Mouse (Mus musculus): ENCODE measurements around the gene Ccdc12.

Ccdc12 gene

DNA sequence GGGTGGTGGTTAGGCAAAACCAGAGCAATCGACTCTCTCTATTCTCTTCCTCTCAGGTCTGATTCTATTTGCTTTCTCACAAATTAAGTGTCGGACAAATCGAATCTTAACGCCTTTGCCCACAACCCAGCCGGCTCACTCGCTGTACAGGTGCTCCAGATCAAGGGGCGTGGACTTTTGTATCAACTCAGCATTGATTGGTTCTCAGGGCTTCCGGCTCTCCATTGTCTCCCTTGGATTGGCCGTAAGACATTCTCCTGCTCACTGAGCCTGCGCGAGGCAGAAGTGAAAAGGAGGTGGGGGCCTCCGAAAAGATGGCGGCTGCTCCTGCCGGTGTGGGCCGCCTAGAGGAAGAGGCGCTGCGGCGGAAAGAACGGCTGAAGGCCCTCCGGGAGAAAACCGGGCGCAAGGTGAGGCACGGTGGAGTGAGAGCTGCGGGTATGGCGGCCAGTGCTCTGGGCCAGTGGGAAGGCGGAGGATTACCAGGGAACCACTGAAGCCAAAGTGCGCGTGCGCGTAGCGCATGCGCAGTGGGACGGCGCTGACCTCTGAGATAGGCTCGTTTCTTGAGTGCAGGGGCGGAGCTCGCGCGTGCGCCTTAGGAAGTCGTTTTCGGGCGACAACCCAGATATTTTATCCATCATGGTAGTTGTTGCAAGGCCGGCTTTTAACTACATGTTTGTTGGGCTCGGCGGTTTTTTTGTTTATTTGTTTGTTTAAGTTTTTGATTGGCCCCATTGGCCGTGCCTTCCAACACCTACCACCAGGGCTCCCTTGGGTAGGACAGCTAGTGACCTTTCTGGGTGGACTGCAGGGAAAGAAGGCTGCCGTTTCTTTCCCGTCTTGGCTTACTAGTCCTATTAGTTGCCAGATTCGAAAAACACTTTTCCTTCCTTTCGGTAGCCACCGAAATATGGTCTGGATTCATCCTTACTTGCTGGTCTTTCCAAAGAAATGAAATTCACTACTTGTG, at the start of gene Ccdc12:
Gene Ccdc12, plus strand, starts transcription at position 255 of the 973 bp plus-strand sequence.
- DNase-seq, result peak; percentile 96 to 97

DNA sequence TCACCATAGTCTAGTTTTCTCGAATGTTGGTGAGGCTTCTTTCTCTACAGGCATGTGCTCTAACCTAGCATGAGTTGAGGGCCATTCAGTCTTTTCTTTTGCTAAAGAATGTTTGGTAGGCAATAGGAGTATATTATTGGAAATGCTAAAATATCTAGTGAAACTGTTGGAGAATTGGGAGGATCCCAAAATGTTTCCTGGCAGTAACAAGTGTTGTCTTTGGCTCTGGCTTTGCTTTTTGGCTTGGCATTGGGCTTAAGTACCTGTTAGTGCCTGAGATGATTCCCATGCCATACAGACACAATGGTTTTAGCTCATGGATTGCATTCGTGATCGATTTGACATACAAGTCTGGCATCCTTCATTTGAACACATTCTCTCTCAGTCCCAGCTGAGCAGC, 44.8 kb upstream of the Ccdc12 start:
- DNase-seq, result no peak

DNA sequence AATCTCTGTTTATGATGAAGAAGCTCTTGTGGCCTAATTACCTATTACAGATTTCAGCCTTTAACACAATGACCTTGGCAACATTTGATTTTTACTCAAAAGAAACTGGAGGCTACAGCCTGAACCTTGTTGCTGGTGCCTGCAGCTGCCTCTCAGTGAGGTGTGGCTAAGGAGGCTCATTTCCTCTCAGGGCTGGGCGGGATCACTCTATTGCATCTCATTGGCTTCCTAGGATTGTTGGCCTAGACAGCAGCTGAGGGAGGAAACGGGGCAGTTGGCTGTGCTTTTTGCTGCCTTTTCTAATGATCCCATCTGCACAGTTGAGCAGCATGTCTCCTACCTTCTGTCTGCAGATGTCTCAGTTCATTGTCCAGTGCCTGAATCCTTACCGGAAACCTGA, 39.2 kb upstream of the Ccdc12 start:
- no peak for DNase-seq

DNA sequence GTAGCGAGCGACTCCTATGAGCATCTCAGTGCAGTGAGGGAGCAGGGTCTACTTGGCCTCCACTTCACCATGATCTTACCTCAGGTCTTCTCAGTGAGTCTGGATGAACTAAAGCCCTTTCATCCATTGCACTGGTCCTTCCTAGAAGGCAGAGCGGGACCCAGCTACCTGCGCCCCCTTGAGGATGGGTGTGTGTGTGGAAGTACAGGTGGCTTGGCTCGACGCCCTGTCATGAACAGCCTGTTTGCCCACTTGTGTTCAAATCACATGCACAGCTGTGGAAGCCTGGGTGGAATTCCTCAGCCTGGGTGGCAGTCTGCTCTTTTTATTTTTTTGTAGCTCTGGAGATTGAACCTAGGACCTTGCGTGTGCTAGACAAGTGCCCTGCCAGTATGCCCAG, 36.1 kb upstream of the Ccdc12 start:
- no peak for DNase-seq

DNA sequence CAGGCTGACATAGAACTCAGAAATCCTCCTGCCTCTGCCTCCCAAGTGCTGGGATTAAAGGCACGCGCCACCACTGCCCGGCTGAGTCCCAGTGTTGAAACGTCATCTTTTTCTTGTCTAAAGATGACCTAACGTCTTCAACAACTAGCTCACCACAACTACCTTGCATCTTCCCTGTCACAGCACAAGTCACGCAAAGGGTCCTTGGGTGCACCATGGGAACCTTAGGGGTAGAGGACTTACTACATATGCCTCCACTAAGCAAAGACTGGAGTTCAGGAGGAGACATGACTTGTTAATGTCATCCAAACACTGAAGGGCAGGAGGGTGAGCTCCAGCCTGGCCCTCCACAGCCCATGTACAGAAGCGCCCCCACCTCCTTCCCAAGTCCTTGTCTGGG, 35.6 kb upstream of the Ccdc12 start:
- no peak for DNase-seq

DNA sequence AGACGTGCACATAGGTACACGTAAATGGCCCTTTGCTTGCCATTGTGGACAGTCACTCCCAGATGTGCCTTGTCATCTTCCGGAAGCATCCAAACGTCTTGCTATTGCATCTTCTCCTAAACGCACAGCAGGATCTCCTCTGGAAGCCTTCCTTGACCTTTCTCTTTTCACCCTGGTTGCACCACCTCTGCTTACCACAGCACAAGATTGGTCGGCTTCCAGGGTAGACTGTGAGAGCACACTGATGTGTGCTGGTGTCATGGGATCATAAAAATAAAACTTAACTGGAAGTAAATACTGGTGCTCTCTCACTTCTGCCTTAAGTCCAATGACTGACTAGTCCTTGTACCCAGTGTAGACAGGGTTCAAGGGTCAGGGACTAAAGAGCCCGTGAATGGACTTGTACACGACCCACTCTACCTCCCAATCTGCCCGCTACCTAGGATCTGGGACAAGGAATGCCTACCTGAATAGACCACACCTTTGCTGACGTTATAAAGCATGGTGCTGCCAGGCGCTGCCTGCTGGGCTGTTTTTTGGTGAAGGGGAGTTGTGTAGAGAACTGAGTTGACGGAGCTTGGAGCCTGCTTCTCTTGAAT, 33.6 kb upstream of the Ccdc12 start:
- DNase-seq, result no peak

DNA sequence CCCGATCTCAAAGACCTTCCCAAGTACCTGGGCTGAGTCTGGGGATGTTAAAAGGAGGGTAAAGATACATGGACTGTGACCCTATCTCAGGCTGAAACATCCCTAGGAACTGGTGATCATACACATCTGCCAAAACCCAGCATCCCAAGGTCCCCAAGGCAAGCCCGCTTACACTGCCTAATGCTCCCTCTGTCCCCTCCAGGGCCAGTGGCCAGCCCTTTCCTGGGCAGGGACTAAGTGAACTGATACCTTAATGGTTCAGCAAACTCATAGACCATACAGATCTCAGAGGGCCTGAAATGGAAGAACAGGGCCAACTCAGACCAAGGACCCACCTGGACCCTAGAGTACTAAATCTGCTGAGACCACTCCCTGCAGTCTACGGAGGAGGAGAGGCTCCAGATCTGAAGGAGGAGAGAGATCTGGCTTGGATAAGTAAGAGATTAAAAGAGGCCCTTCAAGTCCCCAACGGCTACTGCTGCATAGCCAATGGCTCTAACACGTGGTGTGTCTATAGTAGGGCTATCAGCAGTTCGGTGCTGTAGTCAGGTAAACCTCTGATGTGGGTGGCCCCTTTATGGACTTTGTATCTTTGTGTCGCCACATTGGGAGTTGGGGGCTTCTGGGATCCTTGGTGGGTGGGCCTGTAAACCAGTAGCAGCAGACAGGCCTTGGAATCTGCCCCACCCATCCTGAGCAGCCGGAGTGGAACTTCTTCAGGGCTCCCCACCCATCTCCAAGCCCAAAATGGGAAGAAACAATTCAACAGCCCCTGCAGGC, 32.7 kb upstream of the Ccdc12 start:
- DNase-seq, result no peak

DNA sequence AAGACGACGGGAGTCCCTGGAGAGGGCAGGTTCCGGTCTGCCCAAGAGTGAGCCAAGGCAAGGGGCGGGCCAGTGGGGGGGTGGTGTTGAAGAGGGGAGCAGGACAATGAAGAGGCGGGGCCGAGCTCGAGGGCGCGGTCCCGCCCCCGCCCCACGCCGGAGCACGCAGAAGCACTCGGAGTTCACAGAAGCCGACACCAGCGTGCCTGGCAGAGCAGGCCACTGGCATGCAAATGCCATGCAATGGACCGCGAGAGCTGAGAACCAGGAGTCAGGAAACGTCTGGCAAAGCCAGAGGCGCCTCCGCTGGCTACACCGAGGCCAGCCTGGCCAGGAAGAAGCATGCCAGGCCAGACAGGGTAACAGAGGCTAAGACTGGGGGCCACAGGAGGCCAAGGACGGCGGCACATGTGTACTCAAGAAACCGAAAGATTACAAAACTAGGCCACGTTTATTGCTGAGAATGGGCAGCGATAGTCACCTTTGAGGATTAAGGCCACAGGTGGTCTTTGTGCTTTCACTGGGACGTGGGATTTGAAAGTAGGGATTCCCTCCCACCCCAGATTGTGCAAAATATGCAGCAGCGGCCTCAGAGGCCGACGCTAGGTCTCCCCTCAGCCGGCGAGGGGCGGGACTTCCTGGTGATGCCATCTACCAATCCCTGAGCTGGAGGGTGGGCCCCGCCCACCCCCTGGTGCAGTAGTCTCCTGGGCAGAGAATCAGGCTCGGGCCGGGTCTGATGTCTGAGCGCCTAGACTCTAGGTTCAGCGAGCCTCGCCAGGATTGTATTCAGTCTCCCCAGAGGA, 31.7 kb upstream of the Ccdc12 start, which contains the start of gene Nradd:
Gene Nradd, minus strand, starts transcription at position 92 of the 806 bp plus-strand sequence.
- DNase-seq, result peak; percentile 91 to 92

DNA sequence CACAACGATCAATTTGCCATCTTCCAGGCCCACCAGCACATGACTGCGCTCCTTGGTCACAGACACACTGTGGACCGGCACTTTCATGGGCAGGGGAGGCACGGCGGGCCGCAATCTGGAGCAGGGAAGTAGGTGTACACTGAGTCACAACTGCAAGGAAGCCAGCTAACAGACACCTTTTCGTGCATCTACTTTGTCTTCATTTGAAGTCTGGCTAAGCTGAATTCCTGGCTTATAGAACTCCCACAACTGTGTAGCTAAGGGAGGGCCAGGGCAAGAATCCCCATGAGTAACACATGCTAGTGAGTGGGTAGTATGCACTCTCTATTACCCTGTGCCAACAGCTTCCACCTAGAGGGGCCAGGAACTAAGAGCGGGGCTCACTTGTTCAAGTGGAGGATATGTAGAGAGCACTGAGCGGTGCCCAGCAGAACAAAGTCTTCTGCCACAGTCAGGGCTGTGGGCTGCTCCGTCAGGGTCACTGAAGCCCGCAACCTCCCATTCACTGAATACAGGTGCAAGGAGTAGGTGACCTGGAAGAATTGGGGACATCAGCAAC, 30.9 kb upstream of the Ccdc12 start:
- DNase-seq, result no peak

DNA sequence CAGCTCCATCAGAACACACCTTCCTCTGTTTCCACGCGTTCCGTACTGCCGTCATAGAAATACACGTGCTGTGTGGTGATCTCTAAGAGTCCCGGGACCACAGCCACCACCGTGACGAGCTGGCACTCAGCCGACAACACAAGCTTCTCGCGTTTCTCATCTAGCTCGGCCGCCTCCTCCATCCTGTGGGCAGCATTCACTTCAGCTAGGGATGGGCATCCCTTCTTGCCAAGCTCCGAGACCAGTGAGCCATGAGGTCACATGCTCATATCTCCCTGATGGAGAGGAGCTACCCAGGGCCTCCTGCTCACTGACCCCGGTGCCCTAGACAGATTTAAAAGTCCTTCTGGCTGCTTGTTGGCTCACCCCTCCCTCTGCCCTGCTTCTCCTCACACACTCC, 26.1 kb upstream of the Ccdc12 start:
- peak in 1 of 2 experiments; percentile 59 for DNase-seq

DNA sequence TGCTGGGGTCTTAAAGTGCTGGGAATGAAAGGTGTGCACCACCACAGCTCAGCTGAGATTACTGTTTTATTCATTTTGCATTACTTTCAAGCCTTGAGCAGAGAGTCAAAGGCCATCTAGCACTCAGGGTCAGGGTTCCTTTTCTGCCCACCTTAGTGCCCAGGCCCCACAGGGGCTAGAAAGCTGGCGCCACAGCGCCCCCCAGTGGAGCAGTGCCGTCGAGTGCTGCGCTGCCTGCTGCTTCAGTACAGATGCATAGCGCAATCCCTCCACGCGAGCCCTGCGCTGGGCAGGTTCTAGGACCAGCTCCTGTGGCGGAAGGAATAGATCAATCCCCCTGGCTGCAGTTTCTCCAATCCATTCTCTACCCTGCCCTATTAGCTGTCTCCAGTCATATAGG, 25.1 kb upstream of the Ccdc12 start:
- peak; percentile 67 to 84 for DNase-seq

DNA sequence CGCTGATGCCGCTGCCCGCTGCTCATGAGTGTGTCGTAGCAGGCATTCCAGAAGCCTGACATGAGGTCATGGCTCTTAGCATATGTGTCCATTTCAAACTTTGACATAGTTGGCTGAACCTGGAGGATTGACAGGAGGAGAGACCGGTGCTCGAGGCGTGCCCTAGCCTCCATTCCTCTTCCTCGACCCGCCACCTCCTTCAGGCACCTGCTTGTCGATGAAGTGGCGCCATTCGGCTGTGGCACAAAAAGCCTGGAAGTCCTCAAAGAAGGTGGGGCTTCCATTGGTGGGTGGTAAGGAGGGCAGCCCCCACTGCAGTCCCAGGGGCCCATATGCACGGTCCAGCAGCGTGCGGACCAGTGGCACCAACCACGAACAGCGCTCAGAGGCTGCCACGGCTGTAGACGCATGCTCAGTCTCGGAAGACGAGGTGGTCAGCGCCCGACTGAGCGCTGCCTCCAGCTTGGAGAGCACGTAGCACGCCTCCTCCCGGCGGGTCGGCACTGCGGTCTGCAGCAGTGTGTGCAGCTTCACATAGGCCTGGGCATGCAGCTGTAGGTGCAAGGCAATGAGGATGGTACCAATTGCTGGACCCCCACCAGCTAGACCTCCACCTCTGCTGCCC, 24.5 kb upstream of the Ccdc12 start:
- DNase-seq, result no peak

DNA sequence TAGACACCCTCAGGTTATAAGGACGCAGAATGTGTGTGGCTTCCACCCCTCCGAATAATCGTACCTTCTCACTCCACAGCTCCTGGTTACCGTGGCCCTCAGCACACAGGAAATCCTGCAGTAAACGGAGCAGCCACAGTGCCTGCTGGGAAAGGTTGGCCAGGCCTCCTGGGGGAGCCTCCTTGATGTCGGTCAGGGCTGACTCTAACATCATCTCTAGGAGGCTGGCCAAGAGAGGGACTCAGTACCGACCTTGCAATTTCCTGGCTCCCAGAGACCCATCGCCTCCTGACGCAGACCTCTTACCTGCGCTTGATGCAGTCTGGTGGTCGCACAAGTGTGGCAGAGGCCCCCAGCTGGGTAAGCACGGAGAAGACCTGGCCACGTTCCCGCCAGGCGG, 23.6 kb upstream of the Ccdc12 start:
- DNase-seq, result no peak

DNA sequence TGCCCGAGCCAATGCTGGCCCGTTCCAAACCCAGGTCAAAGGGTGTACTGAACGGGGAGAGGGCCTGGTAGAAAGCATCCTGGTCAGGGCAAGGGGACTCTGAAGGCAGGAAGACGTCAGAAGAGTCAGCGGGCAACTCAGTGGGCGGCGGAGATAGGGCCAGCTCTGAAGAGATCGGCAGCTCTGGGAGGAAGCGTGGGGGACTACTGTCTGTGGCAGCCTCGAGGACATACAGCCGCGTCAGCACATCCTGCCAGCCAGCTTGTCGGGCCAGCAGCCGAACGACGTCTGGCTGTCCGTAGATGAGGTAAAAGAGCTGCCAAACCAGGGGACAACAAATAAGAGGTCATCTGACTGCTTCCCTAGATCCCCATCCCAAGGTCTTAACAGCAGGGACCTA, 22.4 kb upstream of the Ccdc12 start:
- no peak for DNase-seq

DNA sequence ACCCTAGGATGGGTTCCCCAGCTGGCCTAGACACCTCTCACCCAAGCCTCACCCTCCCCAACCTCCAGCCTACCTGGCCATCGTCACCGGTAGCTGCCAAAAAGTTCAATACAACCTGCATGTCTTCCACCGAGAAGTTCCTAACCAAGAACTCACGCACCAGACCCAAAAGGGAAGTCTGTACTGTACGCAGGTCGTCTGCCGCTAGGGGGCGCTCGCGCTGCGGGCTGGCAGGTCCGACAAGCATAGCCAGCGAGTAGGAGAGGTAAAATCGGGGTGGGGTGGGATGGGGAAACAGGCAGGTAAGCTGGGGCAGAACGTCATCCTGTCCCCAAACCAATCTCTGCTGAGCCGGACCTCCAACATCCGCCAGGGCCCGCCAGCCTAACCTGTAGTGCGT, 21.1 kb upstream of the Ccdc12 start:
- peak; percentile 94 to 98 for DNase-seq

DNA sequence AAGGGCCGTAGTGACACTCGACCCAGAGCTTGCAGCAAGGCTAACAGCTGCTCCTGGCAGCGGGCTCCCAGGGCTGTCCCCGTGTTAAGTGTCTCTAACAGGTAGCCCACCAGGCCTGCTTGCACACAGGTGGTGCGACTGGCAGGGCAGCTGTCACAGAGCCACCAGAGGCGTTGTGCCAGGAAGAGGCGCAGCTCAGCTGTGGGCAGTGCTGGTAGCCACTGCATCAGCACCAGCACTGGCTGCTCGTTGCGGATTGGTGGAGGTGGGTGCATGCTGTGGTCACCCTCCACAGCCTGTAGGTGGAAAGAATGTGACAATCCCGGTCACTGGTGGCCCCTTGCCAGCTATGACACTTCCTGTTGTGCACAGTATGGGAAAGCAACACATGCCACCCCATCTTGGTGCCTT, 17.7 kb upstream of the Ccdc12 start:
- peak; percentile 55 to 76 for DNase-seq

DNA sequence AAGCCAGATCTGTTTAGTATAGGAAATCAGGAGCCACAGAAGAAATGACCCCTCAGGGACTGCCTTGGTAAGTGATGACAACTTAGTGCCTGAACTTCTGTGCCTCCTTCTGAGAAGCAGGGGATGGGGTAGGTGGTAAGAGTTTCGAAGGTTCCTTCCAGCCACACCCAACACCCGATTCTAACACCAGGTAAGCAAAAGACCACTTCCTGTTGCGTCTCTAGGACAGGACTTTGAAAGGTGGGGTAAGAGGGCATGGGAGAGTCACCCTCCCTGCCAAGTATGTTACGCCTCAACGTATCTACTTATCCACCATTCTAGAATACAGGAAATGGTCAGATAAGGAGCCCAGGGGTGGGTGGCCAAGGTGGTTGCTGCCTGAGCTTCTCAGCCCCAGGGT, 15.3 kb upstream of the Ccdc12 start:
- DNase-seq, result no peak

DNA sequence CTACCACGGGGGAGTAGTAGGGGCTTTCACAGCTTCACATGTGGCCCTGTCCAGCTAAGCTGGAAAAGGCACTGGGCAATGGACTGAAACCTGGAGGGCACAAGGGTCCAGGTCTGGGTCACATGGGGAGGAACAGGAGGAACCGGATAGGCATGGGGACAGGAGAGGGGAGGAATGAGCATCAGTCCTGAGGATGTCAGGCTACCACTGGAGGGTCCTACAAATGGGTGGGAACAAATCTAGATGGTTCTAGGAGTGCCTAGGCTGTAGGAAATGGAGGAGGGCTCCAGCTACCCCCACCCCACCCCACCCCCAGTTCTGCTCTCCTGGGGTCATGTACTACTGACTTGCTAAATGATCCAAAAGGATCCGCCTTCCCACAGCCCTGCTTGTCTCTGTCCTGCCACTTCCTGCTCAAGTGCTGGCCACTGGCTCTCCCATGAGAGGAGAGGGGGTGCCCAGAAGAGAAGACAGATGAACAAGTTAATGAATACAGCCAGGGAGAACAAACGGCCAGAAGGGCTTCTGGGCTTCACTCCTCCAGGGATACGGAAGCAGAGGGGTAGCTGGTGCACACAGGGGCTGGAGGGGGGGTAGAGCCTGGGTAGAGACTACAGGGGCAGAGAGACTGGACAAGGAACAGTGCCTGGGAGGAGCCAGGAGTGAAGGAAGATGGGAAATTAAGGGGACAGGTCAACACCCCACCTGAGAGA, 13.3 kb upstream of the Ccdc12 start:
- DNase-seq, result no peak

DNA sequence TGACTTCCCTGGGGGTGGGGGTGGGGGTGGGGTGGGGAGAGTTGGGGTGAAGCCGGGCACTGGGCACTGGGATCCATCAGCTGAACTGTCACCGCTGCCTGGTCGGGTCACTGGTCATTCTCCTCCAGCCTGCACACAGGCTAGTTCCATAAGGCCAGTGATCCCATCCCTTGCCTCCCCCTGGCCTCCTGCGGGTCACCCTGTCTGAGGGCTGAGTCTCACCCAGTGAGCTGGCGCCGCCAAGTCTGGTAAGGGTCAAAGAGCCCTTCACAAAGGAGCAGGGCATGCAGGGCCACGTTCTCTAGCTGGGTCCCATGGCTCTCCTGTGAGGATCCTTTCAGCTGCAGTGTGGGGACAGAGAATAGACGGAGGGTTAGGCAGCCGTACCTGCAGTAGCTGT, 12.5 kb upstream of the Ccdc12 start:
- no peak for DNase-seq

DNA sequence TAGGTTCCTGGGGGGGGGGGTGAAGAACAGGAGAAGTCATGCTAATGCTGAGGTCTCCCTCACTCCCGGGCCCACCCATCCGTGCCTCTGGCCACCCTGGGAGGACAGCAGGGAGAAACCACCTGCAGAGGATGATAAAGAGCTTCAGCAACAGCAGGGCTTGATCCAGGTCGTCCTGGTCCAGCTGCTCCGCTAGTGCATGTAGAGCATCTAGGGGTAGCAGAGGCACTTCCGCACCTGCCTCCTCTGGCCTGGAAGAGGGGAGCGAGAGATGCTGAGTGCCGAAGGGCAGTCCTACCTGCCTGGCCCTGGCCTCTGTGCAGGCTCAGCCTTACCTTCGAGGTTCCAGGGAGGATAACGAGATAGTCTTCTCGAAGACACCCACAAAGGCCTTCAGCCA, 12.0 kb upstream of the Ccdc12 start:
- DNase-seq, result no peak

DNA sequence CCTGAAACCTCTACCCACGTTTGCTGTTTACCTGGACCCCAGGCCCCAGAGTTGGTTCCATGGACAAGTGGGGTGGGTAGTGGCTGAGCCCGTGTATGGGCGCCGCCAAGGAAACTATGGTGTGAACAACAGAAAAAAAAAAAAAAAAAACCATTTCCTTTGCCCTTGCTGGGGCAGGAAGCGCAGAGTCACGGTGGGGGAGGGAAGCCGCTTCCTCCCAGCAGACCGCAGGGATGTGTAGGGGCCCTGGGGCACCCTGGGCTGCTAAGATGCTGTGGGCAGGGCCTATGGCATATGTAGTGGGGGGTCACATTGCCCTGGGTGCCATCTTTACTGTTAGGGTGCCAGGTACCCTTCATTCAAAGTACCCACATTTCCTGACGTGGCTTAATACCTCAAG, 11.1 kb upstream of the Ccdc12 start:
- no peak for DNase-seq

Measured in cerebellum, postnatal 14 days (tissue).